Mouse (Mus musculus) stomach, embryonic 15.5 days (tissue): Measurements from ENCODE around the gene Onecut1. TPM values are rescaled to one million over a fixed set of nuclear protein-coding genes. Genes with fewer than 3 reads are reported as not detected.

Experiments used
- polyA plus RNA-seq: library from polyadenylated mRNA; unstranded; fragments of >200 nt; fragmentation: Nextera tagmentation; extraction: Ambion mirVana; gene quantifications from 2 replicates; pipeline ENCODE4 v1.2.1, GENCODE M21; 2015

The Onecut1 gene
- polyA plus RNA-seq, 1 experiment from 2014 or later, result 3.9 TPM

Other genes with a start within 250 kb of the Onecut1 start
- 9.1 and 10.0 TPM in 2 replicates for gene Fam214a, start 91.0 kb downstream of the Onecut1 start, polyA plus RNA-seq
- gene Arpp19, start 175.7 kb downstream of the Onecut1 start, polyA plus RNA-seq, result 297 and 306 TPM in 2 replicates
- 11.5 and 12.9 TPM in 2 replicates for gene Myo5a, start 209.1 kb downstream of the Onecut1 start, polyA plus RNA-seq